Mouse (Mus musculus): ENCODE data around the gene Pltp. TPM values are rescaled to one million over a fixed set of nuclear protein-coding genes. Genes with fewer than 3 reads are reported as not detected.
A peak's percentile ranks its signal among the peaks of the same experiment; 100 is the strongest.

Gene Pltp
- polyA plus RNA-seq, 1 experiment from 2014 or later = 43.9 TPM

DNA sequence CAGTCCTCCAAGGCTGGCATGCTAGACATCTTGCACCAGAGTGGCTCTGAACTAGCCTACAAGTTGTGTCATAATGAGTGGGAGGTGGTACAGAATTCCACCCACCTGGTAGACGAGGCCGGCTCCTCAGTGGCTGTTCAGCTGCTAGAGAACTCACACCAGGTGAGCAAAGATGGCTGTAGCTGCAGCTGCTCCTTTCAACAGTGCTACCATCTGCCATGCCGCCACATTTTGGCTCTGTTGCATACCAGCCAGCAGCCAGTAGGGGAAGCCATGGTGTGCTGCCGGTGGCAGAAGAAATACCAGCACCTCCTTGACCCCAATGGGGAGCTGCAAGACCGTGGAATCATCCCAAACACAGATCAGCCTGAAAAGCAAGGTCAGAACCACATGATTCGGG lies 36.5 kb downstream of the Pltp start:
- Histone ChIP-seq H3K9me3 (replicated peaks; ENCODE audit: low read length) (no peaks in the 10 kb centered on the region), H3K36me3 (ENCODE audit: insufficient read depth, low read length) (peaks cover 19% of the 10 kb centered on the region), H3K4me3 (replicated peaks; ENCODE audit: low read depth, low read length) (no peak overlapping the region), H3K27me3 (ENCODE audit: insufficient read depth, low read length) (no peaks in the 10 kb centered on the region), H3K4me1 (replicated peaks; ENCODE audit: insufficient read depth, low read length) (no peaks in the 10 kb centered on the region), H3K4me2 (ENCODE audit: low read length) (no peak overlapping the region), H3K9ac (ENCODE audit: low read depth, low read length) (no peak overlapping the region), H3K27ac (no peak overlapping the region)
- ATAC-seq (replicated peaks; ENCODE audit: low FRiP score, low read depth) = no peak
- no peak for DNase-seq (ENCODE audit: low spot score)
- no peak for TF ChIP-seq CTCF (IDR thresholded peaks at IDR 0.05; ENCODE audit: low read depth)
- WGBS = 89% methylated on average over 6 of the region's 6 CpGs

DNA sequence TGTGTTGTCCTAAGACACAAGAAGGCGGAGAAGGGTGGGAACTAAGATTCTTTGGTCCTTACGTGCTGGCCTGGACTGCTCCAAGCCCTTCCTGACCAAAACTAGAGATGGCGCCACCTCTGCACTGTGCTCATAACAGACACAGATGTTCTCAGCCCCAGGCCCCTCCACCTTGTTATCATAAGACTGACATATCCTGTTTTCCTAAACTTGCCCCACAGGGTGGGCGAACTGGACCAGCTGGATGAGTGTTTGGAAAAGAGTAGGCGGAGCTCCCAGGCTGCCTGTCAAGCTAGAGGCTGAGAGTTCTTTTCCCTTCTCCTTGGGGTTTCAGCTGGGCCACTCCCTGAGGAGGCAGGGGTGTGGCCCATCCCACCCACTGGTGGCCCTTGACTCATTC lies 39.8 kb downstream of the Pltp start:
- Histone ChIP-seq H3K27ac (no peak overlapping the region), H3K9ac (ENCODE audit: low read depth, low read length) (no peak overlapping the region), H3K4me3 (replicated peaks; ENCODE audit: low read depth, low read length) (no peak overlapping the region), H3K36me3 (ENCODE audit: insufficient read depth, low read length) (0 out of 2 replicates have a peak, but pooled peaks cover 4% of the 10 kb centered on the region), H3K4me2 (ENCODE audit: low read length) (no peak overlapping the region), H3K27me3 (ENCODE audit: insufficient read depth, low read length) (no peaks in the 10 kb centered on the region), H3K4me1 (replicated peaks; ENCODE audit: insufficient read depth, low read length) (no peaks in the 10 kb centered on the region), H3K9me3 (replicated peaks; ENCODE audit: low read length) (no peaks in the 10 kb centered on the region)
- ATAC-seq (replicated peaks; ENCODE audit: low FRiP score, low read depth) = 0 out of 2 replicates have a peak, but pooled peaks have one; percentile 29
- WGBS = 65% methylated on average over 5 of the region's 5 CpGs
- TF ChIP-seq CTCF (IDR thresholded peaks at IDR 0.05; ENCODE audit: low read depth) = peak; percentile 26; the same call in 1 of the 2 replicates
- peak; percentile 50 for DNase-seq (ENCODE audit: low spot score)

DNA sequence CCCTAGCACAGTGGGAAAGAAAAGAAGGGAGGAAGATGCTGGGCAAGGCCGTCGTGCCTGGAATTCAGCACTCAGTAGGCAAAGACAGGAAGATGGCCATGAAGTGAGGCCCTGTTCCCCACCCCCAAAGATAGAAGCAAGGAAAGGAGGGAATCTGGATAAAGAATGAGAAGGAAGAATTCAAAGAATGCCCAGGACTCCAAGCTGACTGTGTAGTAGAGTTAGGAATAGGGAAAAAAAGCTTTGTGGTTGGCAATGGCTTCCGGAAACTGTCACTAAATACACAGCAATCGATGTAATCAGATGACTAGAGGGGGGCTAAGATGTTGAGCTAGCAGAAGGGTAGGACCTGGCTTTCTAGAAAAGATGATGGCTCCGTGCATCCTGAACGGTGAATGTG lies 40.3 kb downstream of the Pltp start:
- Histone ChIP-seq H3K27me3 (ENCODE audit: insufficient read depth, low read length) (no peaks in the 10 kb centered on the region), H3K4me3 (replicated peaks; ENCODE audit: low read depth, low read length) (no peak overlapping the region), H3K4me2 (ENCODE audit: low read length) (no peak overlapping the region), H3K9me3 (replicated peaks; ENCODE audit: low read length) (no peaks in the 10 kb centered on the region), H3K9ac (ENCODE audit: low read depth, low read length) (no peak overlapping the region), H3K27ac (no peak overlapping the region), H3K4me1 (replicated peaks; ENCODE audit: insufficient read depth, low read length) (no peaks in the 10 kb centered on the region), H3K36me3 (ENCODE audit: insufficient read depth, low read length) (0 out of 2 replicates have a peak, but pooled peaks cover 4% of the 10 kb centered on the region)
- ATAC-seq (replicated peaks; ENCODE audit: low FRiP score, low read depth) (no peak), DNase-seq (ENCODE audit: low spot score) (peak; percentile 13)
- TF ChIP-seq CTCF (IDR thresholded peaks at IDR 0.05; ENCODE audit: low read depth) = no peak
- WGBS = 86% methylated on average over 6 of the region's 6 CpGs

DNA sequence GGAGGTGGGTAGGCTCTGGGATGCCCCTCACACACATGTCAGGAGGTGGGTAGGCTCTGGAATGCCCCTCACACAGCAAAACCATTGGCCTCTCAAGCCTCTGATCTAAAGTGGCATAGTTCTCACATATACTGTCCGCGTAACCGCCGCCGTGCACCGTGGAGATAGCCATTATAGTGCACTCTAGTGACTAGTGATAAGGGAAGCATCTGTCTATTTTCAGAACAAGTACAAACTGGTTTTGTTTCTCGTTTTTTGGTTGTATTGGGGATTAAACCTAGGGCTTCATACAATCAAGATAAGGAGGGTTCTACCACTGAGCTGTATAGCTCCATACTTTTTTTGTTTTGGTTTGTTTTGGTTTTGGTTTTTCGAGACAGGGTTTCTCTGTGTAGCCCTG lies 41.7 kb downstream of the Pltp start:
- Histone ChIP-seq H3K9me3 (replicated peaks; ENCODE audit: low read length) (no peaks in the 10 kb centered on the region), H3K9ac (ENCODE audit: low read depth, low read length) (no peak overlapping the region), H3K4me1 (replicated peaks; ENCODE audit: insufficient read depth, low read length) (no peaks in the 10 kb centered on the region), H3K4me2 (ENCODE audit: low read length) (no peak overlapping the region), H3K36me3 (ENCODE audit: insufficient read depth, low read length) (0 out of 2 replicates have a peak, but pooled peaks cover 4% of the 10 kb centered on the region), H3K27ac (no peak overlapping the region), H3K4me3 (replicated peaks; ENCODE audit: low read depth, low read length) (no peak overlapping the region), H3K27me3 (ENCODE audit: insufficient read depth, low read length) (no peaks in the 10 kb centered on the region)
- no peak for TF ChIP-seq CTCF (IDR thresholded peaks at IDR 0.05; ENCODE audit: low read depth)
- DNase-seq (ENCODE audit: low spot score) = no peak
- ATAC-seq (replicated peaks; ENCODE audit: low FRiP score, low read depth) = no peak
- 90% methylated on average over 8 of the region's 8 CpGs for WGBS

DNA sequence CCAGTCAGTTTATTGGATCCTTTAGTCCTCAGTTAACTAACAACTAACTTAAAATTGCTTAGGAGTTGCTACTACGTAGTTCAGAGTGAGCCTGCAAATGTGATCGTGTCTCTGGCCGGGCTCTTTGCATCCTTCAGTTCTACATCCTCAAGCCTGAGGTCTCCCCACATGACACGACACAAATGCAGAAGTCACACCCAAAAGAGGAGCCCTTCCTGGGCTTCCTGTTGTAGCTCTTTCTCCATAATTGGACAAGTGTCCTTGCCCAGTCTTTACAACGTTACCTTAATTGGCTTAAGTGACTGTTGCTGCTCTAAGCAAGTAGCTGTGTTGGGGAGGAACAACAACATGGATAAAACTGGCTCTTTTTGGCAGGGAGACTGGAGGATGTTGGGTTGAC lies 42.2 kb downstream of the Pltp start:
- Histone ChIP-seq H3K4me2 (ENCODE audit: low read length) (no peak overlapping the region), H3K36me3 (ENCODE audit: insufficient read depth, low read length) (0 out of 2 replicates have a peak, but pooled peaks cover 4% of the 10 kb centered on the region), H3K4me1 (replicated peaks; ENCODE audit: insufficient read depth, low read length) (no peaks in the 10 kb centered on the region), H3K4me3 (replicated peaks; ENCODE audit: low read depth, low read length) (no peak overlapping the region), H3K9ac (ENCODE audit: low read depth, low read length) (no peak overlapping the region), H3K9me3 (replicated peaks; ENCODE audit: low read length) (no peaks in the 10 kb centered on the region), H3K27me3 (ENCODE audit: insufficient read depth, low read length) (no peaks in the 10 kb centered on the region), H3K27ac (no peak overlapping the region)
- ATAC-seq (replicated peaks; ENCODE audit: low FRiP score, low read depth) (no peak), DNase-seq (ENCODE audit: low spot score) (no peak)
- TF ChIP-seq CTCF (IDR thresholded peaks at IDR 0.05; ENCODE audit: low read depth) = no peak
- WGBS = 94% methylated on average over 5 of the region's 5 CpGs

DNA sequence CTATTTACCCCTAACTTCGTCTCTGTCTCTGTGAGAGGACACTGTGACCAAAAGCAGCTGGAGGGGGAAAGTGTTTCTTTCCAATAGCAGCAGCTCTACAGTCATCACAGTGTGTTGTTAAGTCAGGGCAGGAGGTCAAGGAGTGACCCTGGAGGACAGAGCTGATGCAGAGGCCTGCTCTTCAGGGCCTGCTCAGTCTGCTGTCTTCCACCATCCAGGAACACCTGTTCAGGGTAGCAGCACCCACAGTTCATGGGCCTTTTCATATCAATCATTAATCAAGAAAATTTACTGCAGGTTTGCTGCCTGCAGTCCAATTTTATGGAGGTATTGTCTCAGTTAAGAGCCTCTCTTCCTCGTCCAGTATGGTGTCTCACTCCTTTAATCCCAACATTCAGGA lies 44.0 kb downstream of the Pltp start:
- no peaks in the 10 kb centered on the region for H3K27me3 ChIP-seq (ENCODE audit: insufficient read depth, low read length)
- no peak for ATAC-seq (replicated peaks; ENCODE audit: low FRiP score, low read depth)
- TF ChIP-seq CTCF (IDR thresholded peaks at IDR 0.05; ENCODE audit: low read depth) = no peak
- no peak overlapping the region for H3K4me3 ChIP-seq (replicated peaks; ENCODE audit: low read depth, low read length)
- H3K36me3 ChIP-seq (ENCODE audit: insufficient read depth, low read length) = no peaks in the 10 kb centered on the region
- H3K9ac ChIP-seq (ENCODE audit: low read depth, low read length) = no peak overlapping the region
- no peaks in the 10 kb centered on the region for H3K9me3 ChIP-seq (replicated peaks; ENCODE audit: low read length)
- no peak for DNase-seq (ENCODE audit: low spot score)
- WGBS = 48% methylated on average over 2 of the region's 2 CpGs
- no peak overlapping the region for H3K27ac ChIP-seq
- no peak overlapping the region for H3K4me2 ChIP-seq (ENCODE audit: low read length)
- no peaks in the 10 kb centered on the region for H3K4me1 ChIP-seq (replicated peaks; ENCODE audit: insufficient read depth, low read length)

DNA sequence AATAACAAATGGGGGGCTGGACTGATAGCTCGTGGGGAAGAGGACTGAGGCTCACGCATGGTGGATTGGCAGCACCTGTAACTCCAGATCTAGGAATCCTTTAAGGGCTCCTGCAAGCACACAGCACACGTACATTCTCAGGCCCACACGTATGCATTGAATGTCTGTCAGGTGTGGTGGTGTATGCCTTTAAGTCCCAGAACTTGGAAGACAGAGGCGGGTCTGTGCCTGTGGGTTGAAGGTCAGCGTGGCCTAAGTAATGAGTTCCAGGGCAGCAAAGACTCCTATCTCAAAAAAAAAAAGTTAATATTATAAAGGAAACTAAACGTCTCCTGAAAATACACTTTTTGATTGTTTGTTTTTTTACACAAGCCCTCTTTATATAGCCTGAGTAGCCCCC lies 50.9 kb downstream of the Pltp start:
- WGBS = 75% methylated on average over 7 of the region's 7 CpGs
- no peak for TF ChIP-seq CTCF (IDR thresholded peaks at IDR 0.05; ENCODE audit: low read depth)
- no peak for ATAC-seq (replicated peaks; ENCODE audit: low FRiP score, low read depth)
- Histone ChIP-seq H3K27ac (no peak overlapping the region), H3K4me2 (ENCODE audit: low read length) (no peak overlapping the region), H3K36me3 (ENCODE audit: insufficient read depth, low read length) (0 out of 2 replicates have a peak, but pooled peaks cover 5% of the 10 kb centered on the region), H3K4me3 (replicated peaks; ENCODE audit: low read depth, low read length) (no peak overlapping the region), H3K9me3 (replicated peaks; ENCODE audit: low read length) (no peaks in the 10 kb centered on the region), H3K4me1 (replicated peaks; ENCODE audit: insufficient read depth, low read length) (0 out of 2 replicates have a peak, but pooled peaks cover 19% of the 10 kb centered on the region), H3K27me3 (ENCODE audit: insufficient read depth, low read length) (no peaks in the 10 kb centered on the region), H3K9ac (ENCODE audit: low read depth, low read length) (no peak overlapping the region)
- DNase-seq (ENCODE audit: low spot score) = no peak

Measured in kidney, postnatal 0 days (tissue).